Mouse (Mus musculus) layer of hippocampus, adult 9-10 months (tissue): ENCODE results near the gene Trmt6.

Source experiments
- DNase-seq: peaks from one replicate; pipeline ENCODE4 v3.0.0; 2022; ENCODE audit warnings: low spot score

Trmt6 gene

DNA sequence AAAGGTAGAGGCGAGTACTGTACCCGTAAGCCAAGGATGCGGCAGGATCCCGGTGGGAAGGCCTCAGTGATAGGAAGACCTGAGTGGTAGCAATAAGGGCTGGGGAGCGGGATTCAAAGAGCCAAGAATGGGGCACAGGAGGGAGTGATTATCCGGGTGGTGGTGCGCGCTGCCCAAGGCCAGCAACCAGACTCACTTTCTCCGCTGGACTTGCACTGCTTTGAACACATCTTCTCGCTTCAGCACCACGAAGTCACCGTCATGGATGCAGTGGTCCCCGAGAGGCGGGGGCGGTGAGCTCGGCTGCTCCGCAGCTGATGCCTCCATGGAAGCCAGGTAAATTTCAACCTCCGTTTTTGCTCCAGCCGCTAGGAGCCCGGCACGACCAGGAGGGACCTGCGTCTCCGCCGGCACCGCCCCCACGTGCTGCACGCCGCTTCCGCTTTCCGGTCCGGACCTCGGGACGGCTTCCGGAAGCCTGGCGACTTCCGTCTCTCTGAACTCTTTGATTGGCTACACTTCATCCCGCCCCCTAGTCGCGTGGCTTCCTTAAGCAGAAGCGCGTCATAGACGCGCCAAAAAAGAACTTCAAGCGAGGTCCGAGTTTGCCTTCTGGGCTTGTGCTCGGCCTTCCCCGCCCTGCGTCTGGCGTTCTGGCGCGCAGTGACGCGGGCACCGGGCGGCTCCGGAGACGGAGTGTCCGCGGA lies at the start of gene Trmt6, which contains the start of gene Mcm8:
TSS of gene Trmt6 (minus strand) at position 448 of the 707 bp plus-strand sequence.
TSS of gene Mcm8 (plus strand) at position 534 of the 707 bp plus-strand sequence.
- DNase-seq, result peak; percentile 47

DNA sequence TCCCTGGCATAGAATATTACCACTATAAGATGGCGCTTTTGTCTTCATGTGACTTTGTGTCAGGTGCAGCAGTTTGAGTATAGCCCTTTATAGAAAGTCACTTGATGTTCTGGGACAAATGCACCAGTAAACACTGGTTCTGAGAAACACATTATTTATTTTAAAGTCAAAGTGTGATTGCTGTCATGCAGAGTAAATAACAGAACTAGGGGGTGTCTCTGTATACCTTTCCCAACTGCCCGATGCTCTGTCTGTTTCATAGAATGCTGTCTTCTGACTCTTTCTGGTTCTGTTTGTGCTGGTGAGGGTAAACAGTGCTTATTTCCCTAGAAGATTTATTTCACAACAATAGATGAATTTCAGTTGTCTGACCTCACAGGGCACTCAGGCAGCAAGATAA lies 47.5 kb upstream of the Trmt6 start:
- no peak for DNase-seq

DNA sequence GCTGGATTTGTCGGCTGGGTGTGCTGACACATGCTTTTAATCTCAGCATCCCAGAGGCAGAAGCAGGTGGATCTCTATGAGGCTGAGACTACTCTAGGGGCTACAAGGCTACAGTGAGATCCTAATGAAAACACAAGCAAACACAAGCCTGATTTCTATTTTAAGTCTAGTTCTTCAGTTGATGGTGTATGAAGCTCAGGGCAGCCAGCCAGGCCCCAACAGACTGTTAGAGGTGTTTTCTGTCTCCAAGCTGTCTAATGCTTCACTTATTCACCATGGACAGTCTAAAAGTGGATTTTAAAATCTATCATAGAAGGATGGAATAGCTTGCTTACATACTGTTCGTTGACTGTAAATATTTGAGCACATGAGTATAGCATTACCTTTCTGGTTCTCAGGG lies 45.6 kb upstream of the Trmt6 start:
- DNase-seq, result no peak

DNA sequence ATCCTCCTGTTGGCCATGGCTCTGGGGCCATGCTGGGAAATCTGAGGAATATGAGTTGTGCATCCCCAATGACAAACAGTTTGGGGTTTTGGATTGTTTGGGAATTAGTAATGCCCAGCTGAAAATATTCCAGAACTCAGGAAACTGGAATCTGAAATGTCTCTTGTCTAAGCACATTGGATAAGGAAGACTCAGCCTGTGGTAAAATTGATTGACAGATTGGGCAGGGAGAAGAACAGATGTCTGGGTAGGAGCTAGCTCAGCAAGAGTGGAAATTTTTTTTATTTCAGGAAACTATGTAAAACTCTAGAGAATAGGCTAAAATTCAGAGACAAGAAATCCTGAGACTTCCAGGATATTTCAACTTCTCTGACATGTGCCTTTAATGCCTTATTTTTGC lies 44.6 kb upstream of the Trmt6 start:
- DNase-seq, result no peak

DNA sequence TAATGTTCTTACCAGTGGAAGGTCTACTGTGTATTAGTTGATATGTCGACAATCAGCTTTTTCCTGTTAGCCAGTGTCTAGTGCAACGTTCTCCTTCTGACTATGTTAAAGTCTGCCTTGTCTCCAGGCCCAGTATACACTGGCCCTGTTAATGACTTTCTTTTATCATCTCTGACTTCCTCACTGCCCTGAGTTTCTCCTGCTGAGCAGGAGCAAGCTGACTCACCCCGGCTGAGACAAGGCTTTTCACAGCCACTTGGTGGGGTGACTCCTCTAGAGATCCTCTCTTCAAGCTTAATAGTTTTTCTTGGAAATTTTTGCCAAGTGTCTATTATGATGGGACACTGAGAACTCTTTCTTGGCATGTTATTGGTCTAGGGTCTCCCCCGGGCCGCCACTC lies 40.5 kb upstream of the Trmt6 start:
- no peak for DNase-seq

DNA sequence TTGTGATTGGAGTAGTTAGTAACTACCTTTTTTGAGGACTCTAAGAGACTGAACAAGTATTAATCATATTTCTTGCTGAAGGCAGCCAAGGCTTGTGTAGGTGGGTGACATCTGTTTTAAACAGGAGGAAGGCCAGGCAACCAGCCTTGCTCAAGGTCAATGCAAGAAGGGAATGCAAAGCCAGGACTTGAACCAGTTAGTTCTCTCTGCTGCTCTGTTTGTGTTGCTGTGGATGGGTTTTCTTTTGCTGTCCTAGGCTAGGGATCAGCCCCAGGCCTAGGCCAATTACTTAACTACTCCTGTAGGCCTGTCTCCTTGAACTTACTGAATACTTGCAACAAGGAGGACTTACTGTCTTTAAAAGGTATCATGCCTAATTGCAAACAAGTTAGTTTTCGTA lies 37.2 kb upstream of the Trmt6 start:
- no peak for DNase-seq

DNA sequence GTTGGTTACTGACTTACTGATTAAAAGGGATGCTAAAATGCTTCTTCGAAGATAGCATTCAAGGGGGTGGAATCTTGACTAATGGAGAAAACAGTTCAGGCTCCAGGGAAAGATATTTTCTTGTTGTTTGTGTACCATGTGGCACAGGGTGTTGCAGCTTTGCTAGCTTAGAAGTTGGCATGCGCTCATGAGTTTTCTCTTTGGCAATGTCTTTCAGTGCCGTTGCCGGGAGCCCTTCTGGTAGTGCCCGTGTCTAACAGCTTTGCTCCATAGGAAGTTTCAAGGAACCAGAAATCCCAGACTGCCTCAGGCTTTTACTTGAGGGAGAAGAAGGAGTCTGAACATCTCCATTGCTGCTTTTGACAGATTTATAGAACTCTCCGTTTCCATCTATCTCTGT lies 33.3 kb upstream of the Trmt6 start:
- DNase-seq, result no peak

DNA sequence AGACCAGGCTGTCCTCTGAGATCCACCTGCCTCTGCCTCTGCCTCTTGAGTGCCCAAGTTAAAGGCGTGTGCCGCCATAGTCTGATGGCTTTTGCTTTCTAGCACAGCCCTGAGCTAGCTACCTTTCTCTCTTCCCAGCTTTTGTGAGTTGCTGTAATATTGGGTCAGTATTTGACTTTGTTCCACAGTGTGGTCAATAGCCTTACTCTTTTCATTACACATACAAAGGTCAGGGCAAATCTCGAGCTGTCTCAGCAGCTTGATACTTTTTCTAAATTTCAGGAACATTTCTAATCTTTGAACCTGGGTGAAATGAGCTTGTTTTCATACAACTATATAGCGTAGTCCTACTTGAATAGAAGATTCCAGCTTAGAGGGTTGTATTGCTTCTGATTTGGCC lies 32.5 kb upstream of the Trmt6 start:
- no peak for DNase-seq

DNA sequence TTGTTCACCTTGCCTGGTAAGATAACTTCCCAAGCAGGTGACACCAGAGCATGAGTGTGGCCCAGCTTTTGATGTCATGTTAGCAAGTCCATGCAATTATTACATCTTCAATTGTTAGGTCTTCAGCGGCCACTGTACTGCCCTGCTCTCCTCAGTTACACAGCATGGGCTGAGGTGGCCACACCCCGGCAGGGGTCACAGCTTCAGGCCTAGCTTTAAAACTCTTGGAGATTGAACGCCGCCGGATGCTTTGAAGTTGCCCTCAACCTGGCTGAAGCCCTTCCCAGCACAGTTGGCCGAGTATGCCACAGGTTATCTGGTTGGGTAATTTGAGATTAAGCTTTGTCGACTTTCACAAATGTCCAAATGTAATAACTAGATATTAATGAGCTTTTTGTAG lies 31.7 kb upstream of the Trmt6 start:
- DNase-seq, result no peak

DNA sequence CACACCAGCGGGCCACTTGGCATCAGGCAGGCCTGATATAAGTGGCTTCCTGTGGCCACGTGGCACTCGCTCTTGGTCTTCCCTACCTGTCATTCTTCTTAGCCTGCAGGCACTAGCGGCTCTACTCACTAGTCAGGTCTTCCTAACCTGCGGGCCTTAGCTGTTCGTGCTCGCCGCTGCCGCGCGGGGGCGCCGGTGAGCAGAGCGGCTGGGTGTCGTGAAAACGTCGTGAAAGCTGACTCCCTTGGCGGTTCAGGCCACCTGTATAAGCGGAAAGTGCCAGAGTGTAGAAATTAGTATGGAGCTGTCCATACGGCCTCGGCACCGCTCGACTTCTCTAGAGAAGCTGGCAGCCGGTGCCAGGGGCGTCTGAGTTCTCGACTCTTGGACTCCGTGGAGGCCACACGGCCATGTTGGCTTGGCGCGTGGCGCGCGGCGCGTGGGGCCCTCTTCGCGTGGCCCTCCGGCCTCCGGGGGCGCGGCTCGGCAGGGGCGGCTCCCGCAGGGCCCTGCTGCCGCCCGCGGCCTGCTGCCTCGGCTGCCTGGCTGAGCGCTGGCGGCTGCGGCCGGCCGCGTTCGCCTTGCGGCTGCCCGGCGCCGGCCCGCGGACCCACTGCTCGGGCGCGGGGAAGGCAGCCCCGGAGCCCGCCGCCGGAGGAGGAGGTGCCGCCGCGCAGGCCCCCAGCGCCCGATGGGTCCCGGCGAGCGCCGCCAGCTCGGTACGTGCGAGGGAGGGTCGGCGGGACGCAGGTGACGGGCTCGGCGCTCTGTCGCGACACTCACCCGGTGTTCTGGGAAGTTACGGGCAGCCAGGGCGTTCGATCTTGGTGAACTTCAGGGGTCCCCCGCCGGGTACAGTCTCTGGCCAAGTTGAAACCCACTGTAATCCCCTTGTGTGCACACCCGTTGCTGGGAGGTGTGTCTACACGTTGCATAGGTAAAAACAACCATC lies 30.8 kb upstream of the Trmt6 start, which contains the start of gene Crls1:
TSS of gene Crls1 (plus strand) at position 260 of the 952 bp plus-strand sequence.
- DNase-seq, result peak; percentile 96

DNA sequence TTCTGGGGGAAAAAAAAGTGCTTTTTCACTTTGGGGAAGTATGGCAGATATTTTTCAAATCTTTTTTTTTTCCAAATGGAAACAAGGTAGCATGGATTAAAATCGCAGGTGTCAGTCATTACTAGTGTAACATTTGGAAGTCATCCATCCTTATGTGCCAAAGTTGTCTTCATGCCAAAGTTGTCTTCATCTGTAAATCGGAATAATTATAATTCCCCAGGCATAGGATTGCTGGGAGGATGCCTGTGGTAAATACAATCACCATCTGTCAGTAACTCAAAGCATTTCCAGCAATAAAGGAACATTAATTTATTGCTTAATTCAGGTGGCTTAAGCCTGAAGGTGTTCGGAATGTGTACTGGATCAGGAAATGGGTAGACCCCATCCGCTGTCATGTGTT lies 25.2 kb upstream of the Trmt6 start:
- DNase-seq, result no peak

DNA sequence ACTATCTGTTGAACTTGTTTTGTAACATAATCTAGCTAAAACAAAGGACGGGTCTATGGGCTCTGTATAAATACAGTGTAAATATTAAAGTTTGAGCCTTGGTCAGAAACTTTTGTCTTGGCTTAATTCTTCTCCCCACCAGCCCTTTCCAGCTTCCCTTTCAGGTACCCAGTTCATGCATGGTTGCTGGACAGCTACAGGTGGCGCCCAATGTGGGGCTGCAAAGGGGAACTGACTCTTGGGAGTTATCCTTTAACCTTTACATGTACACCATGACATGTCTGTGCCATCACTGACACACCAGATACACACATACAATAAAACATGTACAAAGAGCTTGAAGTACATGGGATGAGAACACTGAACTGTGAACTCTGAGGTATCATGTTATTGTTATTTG lies 12.9 kb downstream of the Trmt6 start:
- DNase-seq, result no peak

DNA sequence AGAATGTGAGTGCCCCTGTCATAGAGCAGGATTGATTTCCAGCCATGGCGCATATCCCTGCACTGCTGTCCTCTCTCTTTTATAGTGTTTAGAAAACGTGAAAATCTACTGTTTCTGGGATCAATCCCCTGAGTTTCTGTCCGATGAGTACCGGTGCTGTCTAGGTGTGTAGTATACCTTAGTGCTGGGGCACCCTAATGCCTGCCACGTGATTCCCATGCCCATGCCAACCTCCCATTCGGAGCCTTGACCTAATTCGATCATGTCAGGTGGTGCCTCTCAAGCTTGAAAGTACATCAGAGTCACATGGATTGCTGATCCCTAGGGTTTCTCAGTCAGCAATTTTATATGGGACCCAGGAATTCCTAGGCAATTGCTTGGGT lies 21.7 kb downstream of the Trmt6 start:
- no peak for DNase-seq

DNA sequence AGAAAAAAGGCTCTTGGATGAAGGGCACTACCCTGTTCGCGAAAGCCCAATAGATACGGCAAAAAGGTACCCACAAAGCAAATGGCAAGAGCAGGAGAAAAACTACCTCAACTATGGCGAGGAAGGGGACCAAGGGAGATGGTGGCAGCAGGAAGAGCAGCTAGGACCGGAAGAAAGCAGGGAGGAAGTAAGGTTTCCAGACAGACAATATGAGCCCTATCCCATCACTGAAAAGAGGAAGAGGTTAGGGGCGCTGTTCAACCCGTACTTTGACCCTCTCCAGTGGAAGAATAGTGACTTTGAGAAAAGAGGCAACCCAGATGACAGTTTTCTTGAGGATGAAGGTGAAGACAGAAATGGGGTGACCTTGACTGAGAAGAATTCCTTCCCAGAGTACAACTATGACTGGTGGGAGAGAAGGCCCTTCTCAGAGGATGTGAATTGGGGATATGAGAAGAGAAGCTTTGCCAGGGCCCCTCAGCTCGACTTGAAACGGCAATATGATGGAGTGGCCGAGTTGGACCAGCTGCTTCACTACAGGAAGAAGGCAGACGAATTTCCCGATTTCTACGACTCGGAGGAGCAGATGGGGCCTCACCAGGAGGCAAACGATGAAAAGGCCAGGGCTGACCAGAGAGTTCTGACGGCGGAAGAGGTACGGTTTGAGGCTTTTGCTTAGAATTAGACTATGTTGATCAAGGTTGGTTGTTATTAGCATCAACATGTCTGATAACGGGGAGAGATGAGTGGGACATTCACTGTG lies 22.2 kb downstream of the Trmt6 start:
- DNase-seq, result no peak

DNA sequence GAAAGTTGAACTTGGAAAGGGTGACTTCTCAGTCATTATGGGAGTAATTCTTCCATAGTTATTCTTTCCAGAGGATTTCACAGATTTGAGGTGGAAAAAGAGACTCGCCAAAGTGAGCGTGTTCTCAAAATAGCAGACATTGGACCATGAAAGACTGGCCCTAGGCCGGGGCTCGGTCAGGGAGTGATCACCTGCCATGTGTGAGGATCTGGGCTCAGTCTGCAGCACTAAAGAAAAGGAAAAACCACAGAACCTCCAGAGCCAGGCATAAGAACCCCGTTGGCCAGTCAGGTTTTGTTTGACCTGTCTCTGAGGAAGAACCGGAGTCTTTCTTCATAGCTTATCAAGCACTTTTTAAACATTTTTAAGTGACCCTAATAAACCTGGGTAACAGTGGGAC lies 31.8 kb downstream of the Trmt6 start:
- DNase-seq, result no peak

DNA sequence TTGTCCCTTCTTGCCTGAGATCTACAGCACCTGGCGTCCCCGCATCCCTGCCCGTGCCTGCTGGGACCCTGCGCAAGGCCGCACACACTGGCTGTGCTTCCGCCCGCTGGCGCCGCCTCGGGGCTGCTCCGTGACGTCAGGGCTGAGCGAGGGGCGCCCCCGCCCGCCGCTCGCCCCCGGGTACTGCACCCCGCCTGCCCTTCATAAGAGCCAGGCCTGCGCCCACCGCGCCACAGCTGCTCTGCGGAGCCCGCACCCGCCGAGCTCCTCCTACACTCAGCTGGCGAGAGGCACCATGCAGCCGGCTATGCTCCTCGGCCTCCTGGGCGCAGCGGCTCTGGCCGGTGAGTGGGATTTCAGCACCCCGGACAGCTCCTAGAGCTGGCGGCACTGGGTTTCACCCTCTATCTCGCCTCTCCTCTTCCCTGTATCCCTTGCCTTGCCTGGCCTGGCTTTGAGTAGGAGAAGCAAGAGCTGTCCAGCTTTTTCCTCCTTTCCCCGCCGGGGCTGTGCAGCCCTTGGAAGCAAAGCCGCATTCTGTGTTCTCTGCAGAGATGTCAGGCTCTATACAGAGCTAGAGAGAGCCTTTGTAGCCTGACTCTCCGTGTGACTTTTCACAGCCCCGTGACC lies 34.3 kb downstream of the Trmt6 start:
- peak; percentile 51 for DNase-seq

DNA sequence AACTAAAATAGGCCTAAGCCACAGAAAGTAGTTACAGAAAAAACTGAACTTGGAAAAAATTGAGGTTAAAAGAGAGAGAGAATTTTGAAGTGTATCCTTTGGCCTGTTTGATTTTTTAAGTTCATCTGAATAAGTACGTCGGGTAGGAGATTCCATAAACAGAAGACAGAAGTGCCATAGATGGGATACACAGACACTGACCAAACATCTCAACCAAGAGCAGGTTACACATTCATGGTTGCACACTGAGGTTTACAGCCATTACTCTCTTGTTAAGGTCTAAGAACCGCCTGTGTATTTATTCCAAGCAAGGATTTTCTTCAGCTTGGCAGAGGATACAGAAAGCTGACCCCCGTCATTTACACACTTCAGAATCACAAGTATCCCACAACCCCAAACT lies 34.9 kb downstream of the Trmt6 start, which contains the start of gene Chgb:
TSS of gene Chgb (plus strand) at position 301 of the 400 bp plus-strand sequence.
- no peak for DNase-seq

DNA sequence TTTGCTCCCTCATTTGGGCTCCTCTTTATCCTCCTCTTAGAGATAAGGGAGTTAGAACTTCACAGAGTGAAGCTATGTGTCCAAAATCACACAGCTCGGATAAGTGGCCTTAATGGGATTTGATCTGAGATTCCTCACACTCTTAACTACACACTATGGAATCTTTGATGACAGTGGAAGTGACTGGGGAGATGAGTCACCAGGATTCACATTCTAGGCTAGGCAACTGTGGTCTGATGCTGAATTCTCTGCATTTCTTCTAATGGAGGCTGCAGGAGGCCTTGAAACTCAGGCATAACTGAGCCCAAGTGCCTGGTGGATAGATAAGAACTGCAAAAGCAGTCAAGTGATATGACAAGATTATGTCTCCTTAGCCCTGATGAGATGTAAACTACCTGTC lies 45.0 kb downstream of the Trmt6 start:
- DNase-seq, result no peak

DNA sequence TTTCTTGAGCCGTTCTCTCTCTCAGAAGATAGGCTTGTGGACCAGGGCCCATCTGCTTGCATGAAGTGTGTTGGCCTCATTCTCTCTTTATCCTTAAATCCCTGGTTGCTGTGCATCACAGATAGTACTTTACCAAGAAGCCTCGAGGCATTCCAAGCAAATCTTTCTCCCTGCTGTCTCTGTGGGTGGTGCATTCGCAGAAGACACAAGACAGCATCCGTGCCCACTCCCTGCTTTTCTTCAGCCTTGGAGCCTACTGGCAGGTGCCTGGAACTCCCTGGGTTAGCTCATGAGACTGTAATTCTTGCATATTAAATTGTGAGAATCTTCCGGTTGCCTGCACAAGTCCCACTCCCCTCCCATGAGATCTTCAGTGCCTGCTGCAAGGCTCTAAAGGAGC lies 57.9 kb downstream of the Trmt6 start:
- no peak for DNase-seq
